Comparison of ENCODE assay signal across 8 mouse cellular contexts in genomic region chr9:78480706-78481358, GRCm38 (mm10). TPM values are rescaled to one million over a fixed set of nuclear protein-coding genes. Genes with fewer than 3 reads are reported as not detected.
A peak's percentile ranks its signal among the peaks of the same experiment; 100 is the strongest.
DNase-seq lines count a peak whose midpoint lies in the region; ATAC-seq and TF ChIP-seq lines count a peak whose summit lies in the region.

No protein-coding gene starts in this region.

- peaks cover 21% of the 10 kb centered on the region for H3K36me3 ChIP-seq in hindbrain, embryonic 16.5 days (ENCODE audit: control insufficient read depth, insufficient read depth, low read length)
- peaks cover 41% of the 10 kb centered on the region for H3K36me3 ChIP-seq in megakaryocyte, embryonic 14.5 days (replicated peaks; ENCODE audit: low read length)

- no peaks in the 10 kb centered on the region for H3K9me3 ChIP-seq in hindbrain, embryonic 16.5 days (ENCODE audit: control insufficient read depth, low read length)
- no peaks in the 10 kb centered on the region for H3K9me3 ChIP-seq in megakaryocyte, embryonic 14.5 days

- WGBS in hindbrain, embryonic 16.5 days = under 1% methylated on average over 35 of the region's 46 CpGs

- POLR2A ChIA-PET in Patski (lab: Charles Lee) = interaction anchor here (0.6 to 6.0 kb wide), 15 partner anchors 9 to 381 kb away, joined by 3 to 29 read pairs (median 4); partner anchors contain the start of genes Gm17324 and Mto1

- peak overlapping the region; percentile 66 for H3K4me2 ChIP-seq in hindbrain, embryonic 16.5 days (ENCODE audit: low read length)

- CTCF ChIA-PET in Patski (lab: Charles Lee) = interaction anchor here (0.8 kb wide), 1 partner anchor 46 kb away, joined by 3 read pairs; no protein-coding TSS in a partner anchor

- TF ChIP-seq CTCF in Patski (IDR thresholded peaks at IDR 0.05) = no peak

- no peaks in the 10 kb centered on the region for H3K27me3 ChIP-seq in Patski
- no peaks in the 10 kb centered on the region for H3K27me3 ChIP-seq in hindbrain, embryonic 16.5 days (replicated peaks; ENCODE audit: control insufficient read depth, insufficient read depth, low read length)
- no peaks in the 10 kb centered on the region for H3K27me3 ChIP-seq in megakaryocyte, embryonic 14.5 days (replicated peaks)

- DNase-seq in Patski (ENCODE audit: low read depth, low spot score) = no peak
- peak; percentile 84 for DNase-seq in cerebellum, postnatal 25 days
- DNase-seq in gastrocnemius, adult 18-20 months (ENCODE audit: low spot score) = peak; percentile 45
- peak; percentile 52 to 74 for DNase-seq in left cerebral cortex, adult 9 months (ENCODE audit: low spot score in 2 of 2)
- peak; percentile 69 to 75 for DNase-seq in right cerebral cortex, adult 2 months (ENCODE audit: low spot score in 2 of 2)
- DNase-seq in urinary bladder, postnatal 10 days (ENCODE audit: low spot score) = peak; percentile 45

- in situ Hi-C loops in Patski (cut with MboI; ENCODE audit: low pct_unique_long_range_greater_than_20kb) = no loop called here

- peak; percentile 11 for ATAC-seq in Patski
- ATAC-seq in hindbrain, embryonic 16.5 days = peak; percentile 15

- peak overlapping the region; percentile 87 for H3K4me3 ChIP-seq in hindbrain, embryonic 16.5 days (ENCODE audit: low read length)
- peak overlapping the region; percentile 99 for H3K4me3 ChIP-seq in megakaryocyte, embryonic 14.5 days (replicated peaks)

- H3K27ac ChIP-seq in hindbrain, embryonic 16.5 days (ENCODE audit: low read depth, low read length) = peak overlapping the region; percentile 98

- peaks cover 25% of the 10 kb centered on the region for H3K4me1 ChIP-seq in hindbrain, embryonic 16.5 days (ENCODE audit: control insufficient read depth, insufficient read depth, low read depth, low read length)
- H3K4me1 ChIP-seq in megakaryocyte, embryonic 14.5 days = peaks cover 22% of the 10 kb centered on the region

- peak overlapping the region; percentile 100 for H3K9ac ChIP-seq in hindbrain, embryonic 16.5 days (ENCODE audit: low read depth, low read length)

RNA-seq across cellular contexts. Expression of gene Eef1a1, which starts 8.1 kb away (rescaled TPM):
- polyA plus RNA-seq in Patski (2021) = 8,737 TPM
- 100 to 1,000 TPM; 424 to 467 TPM for total RNA-seq in gastrocnemius, adult 18-20 months (2021)
- 2,954 and 2,983 TPM in 2 replicates for polyA plus RNA-seq in hindbrain, embryonic 16.5 days (2015; fragmentation: Nextera tagmentation; extraction: Ambion mirVana)
- 154 and 597 TPM in 2 replicates for polyA plus RNA-seq in megakaryocyte, embryonic 14.5 days (2012; ENCODE audit: insufficient read depth, low replicate concordance)

RNA-seq across cellular contexts. Expression of gene Gm17324, which starts 32.2 kb away (rescaled TPM):
- polyA plus RNA-seq in Patski (2021) = not detected
- not detected for total RNA-seq in gastrocnemius, adult 18-20 months (2021)
- polyA plus RNA-seq in hindbrain, embryonic 16.5 days (2015; fragmentation: Nextera tagmentation; extraction: Ambion mirVana) = 1.8 and 2.3 TPM in 2 replicates
- 0.54 TPM in 1 of 2 replicates, not detected in the other for polyA plus RNA-seq in megakaryocyte, embryonic 14.5 days (2012; ENCODE audit: insufficient read depth, low replicate concordance)

RNA-seq across cellular contexts. Expression of gene Mto1, which starts 32.8 kb away (rescaled TPM):
- polyA plus RNA-seq in Patski (2021) = 23.8 TPM
- 10 to 100 TPM; 18.1 to 18.3 TPM for total RNA-seq in gastrocnemius, adult 18-20 months (2021)
- polyA plus RNA-seq in hindbrain, embryonic 16.5 days (2015; fragmentation: Nextera tagmentation; extraction: Ambion mirVana) = 27.9 and 30.0 TPM in 2 replicates
- polyA plus RNA-seq in megakaryocyte, embryonic 14.5 days (2012; ENCODE audit: insufficient read depth, low replicate concordance) = 5.6 and 19.5 TPM in 2 replicates

RNA-seq across cellular contexts. Expression of gene Cgas, which starts 37.8 kb away (rescaled TPM):
- polyA plus RNA-seq in Patski (2021) = 3.0 TPM
- total RNA-seq in gastrocnemius, adult 18-20 months (2021) = under 1 TPM; 0.11 to 0.14 TPM
- 0.54 and 0.79 TPM in 2 replicates for polyA plus RNA-seq in hindbrain, embryonic 16.5 days (2015; fragmentation: Nextera tagmentation; extraction: Ambion mirVana)
- polyA plus RNA-seq in megakaryocyte, embryonic 14.5 days (2012; ENCODE audit: insufficient read depth, low replicate concordance) = 2.0 and 2.8 TPM in 2 replicates
